Mouse (Mus musculus): ENCODE results near the gene Zfp580.
A peak's percentile ranks its signal among the peaks of the same experiment; 100 is the strongest.

Zfp580 gene

DNA sequence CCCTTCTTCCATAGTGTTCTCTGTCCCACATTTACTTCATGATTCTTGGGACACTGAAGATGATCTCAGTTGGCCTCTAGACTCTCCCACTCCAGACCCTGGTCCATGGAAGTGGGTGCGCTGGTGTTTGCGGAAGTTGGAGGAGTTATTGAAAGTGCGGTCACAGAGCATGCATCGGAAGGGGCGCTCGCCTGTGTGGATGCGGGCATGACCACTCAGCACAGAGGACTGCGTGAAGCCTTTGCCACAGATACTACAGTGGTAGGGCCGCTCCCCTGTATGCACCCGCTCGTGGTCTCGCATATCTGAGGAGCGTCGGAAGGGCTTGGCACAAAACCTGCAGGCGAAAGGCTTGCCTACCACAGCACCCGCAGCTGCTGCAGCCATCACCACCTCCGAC, 15.7 kb upstream of the Zfp580 start:
- DNase-seq (ENCODE audit: low read depth, low spot score) = no peak

DNA sequence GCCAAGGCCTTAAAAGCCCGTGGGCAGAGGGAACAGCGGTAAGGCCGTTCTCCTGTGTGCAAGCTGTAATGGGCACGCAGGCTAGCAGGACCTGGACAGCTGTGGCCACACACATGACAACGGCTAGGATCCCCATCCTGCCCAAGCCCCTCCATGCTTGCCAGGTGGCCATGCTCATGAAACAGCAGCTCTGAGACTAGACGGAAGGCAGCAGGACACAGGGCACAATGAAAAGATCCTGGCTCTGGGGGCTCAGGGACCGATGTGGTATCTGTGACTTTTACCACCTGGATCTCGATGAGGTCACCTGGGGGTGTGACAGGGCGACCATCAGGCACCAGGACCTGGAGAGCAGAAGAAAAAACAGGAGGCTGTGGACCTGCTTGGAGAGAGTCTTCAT, 15.2 kb upstream of the Zfp580 start:
- no peak for DNase-seq (ENCODE audit: low read depth, low spot score)

DNA sequence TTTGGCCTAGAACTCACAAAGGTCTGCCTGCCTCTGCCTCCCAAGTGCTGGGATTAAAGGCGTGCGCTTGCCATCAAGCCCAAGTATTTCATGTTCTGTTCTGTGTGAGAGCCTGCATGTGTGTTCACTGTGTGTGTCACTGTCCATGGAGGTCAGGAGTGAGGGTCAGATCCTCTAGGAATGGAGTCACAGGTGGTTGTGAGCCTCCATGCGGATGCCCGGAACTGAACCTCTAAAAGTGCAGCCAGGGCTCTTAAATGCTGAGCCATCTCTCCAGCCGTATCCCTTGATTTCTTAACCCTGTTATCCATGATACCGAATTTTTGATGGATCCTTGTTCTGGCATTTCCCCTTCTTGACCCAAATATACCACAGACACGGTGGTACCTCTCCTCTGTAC, 14.3 kb upstream of the Zfp580 start:
- no peak for DNase-seq (ENCODE audit: low read depth, low spot score)

DNA sequence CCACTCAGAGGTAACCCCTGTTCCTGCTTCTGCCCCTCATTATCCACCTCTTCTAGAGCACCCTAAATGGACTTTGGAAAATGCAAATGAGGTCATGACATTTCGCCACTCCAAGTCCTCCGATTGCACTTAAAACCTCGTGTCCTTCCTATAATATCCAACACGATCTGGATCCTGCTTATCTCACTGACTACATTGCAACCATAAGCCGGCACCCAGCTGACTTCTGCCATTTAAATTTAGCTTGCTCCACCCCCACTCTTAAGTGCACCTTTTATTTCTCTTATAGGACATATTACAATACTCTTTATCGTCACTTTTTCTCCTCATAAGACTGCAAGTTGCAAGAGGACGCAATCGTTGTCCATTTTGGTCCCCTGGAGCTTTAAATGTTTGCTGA, 13.9 kb upstream of the Zfp580 start:
- no peak for DNase-seq (ENCODE audit: low read depth, low spot score)

DNA sequence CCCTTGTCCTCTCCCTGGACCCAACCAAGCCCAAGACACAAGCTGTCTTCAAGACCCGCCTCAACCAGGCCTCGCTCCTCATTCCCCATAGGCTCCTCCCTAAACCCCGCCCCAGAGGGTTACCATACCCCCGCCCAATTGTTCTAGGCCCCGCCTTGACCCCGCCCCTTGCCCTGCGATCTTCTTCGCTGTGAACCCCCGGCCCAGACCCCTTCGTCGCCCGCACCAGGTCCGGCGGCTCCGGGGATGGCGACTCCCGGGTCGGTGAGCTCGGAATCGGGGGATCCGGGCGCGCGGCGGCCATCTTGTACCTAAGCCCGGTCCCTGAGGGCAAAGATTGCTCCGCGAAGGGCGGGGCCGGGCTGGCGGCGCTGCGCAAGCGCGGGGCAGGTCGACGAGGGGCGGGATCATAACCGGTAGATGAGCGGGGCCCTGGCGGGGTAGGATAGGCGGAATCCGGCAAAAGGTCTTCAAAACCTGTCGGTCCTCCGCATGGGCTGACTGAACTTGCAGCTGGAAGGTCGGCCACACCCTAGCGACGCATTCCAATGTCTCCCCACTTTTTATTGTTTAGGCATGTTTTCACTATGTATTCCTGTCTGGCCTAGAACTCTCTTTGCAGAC, 13.1 kb upstream of the Zfp580 start, which contains the start of gene Zfp784:
Zfp784 (minus strand) TSS at position 338 of the 624 bp plus-strand sequence.
- DNase-seq (ENCODE audit: low read depth, low spot score) = peak; percentile 80

DNA sequence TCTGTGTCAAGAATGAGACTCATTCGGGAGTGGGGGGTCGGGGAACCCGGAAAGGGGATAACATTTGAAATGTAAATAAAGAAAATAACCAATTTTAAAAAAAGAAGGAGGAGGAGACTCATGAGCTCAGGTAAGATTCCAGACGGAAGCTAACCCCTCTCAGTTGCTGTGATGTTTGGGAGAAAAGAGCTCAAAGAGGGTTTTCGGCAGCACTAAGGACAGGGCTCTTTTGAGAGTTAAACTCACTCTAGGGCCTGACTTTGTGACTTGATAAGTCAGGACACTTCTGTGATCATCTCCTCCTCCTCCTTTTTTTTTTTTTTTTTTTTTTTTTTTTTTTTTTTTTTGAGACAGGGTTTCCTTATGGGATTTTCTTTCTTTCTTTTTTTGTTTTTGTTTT, 12.4 kb upstream of the Zfp580 start:
- DNase-seq (ENCODE audit: low read depth, low spot score) = no peak

DNA sequence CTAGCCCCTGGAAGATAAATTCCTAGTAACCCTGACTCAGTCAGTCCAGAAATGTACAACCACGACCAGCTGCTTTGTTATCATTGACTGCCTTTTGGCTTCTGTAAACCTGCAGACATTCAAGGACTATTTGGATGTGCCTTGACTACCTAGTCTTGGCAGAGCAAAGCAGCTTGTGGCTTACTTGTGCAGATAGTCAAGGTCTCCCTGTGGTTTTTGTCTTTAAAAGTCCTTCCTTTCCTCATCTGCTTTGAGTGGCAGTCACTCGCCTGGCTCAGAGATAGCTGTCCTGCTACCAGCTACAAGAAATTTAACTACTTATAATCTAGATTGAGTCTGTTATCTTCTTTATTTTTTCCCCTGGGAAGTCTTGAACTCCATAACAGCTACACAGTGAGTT, 6.4 kb upstream of the Zfp580 start:
- no peak for DNase-seq (ENCODE audit: low read depth, low spot score)

DNA sequence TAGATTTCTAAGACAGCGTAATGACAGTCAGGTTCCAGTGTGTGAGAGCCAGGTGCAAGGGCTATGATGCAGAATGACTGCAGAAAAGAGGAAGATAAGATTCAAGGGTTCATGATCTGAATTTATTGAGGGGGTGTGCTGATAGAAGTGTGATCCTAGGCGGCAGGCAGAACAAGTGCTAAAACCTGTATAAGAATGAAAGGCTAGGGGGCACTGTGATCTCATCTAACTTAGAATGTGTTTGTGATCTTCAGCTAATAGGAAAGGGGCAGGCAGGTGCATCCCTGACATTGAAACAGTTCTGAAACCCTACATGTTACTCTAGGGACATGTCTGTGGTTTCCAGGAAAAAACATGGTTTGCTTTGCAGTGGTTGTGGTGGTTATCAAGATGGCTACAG, 5.2 kb upstream of the Zfp580 start:
- DNase-seq (ENCODE audit: low read depth, low spot score) = no peak

DNA sequence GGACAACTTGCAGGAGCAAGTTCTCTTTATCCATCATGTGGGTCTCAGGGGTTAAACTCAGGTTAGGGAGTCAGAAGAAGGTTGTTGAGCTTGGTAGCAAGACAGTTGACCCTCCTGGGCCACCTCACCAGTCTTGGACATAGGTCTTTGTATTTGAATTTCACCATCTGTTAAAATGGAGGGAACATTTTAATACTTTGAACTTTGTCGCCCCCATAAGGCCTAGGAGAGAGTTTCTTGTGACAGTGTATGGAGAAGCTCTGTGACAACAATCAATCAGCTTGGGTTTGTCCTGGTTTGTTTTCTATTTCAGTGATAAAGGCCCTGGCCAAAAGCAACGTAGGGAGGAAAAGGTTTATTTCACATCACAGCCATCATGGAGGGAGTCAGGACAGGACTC, 4.0 kb upstream of the Zfp580 start:
- DNase-seq (ENCODE audit: low read depth, low spot score) = no peak

DNA sequence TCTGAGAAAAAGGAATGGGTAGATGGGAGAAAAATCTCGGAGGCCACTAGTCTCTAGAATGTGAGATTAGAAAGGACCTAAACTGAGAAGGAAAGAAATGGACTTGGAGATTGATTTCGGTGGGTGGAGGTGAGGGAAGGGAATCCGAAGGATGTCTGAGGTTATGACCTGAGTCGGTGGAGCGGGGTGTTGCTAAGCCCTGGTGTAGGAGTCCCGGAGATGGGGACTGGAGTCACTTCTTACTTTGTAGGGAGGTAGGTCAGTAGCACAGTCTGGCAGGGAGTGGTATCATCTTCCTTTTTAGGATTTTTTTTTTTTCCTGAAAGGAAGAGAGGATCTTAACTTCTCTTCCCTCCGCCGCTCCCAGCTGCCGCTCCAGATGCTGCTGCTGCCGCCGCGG, 1.1 kb downstream of the Zfp580 start:
- DNase-seq (ENCODE audit: low read depth, low spot score) = no peak

DNA sequence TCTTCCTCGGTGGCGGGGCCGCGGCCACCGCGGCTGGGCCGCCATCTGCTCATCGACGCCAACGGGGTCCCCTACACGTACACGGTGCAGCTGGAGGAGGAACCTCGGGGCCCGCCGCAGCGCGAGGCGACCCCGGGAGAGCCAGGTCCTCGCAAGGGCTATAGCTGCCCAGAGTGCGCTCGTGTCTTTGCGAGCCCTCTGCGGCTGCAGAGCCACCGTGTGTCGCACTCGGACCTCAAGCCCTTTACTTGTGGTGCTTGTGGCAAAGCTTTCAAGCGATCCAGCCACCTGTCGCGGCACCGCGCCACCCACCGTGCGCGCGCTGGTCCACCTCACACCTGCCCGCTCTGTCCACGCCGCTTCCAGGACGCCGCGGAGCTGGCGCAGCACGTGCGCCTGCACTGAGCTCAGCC, 1.6 kb downstream of the Zfp580 start:
- DNase-seq (ENCODE audit: low read depth, low spot score) = no peak

DNA sequence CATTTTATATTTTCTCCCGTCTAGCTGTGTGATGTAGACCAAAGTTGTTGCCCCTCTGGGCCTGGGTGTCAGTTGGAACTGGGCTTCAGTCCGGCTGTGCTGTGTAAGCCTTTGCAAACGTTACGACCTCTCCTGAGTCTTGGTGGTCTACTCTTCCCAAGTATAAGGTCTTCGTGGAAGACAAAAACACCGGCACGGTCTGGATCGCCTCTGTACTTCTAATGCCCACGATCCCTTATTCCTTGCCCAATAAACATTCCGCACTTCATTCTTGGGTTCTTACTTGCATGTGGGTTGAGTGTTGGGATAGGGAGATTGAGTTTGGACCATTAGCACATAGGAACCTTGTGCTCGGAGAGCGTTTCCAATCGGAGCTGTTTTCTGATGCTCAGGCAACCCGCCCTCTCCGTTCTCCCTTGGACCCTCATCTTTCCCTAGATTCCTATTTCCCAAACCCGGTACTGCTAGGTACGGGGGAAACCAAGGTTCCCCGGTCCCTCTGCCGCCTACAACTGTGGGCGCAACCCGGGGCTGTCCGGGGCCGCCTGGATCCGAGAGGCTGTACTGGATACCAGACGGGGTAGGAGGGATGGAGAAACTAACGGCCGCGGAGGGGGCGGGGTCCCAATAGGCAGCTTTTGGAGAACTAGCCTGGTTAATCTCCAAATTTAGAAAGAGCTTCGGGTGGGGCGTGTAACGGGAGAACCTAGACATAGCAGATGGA, 2.3 kb downstream of the Zfp580 start:
- DNase-seq (ENCODE audit: low read depth, low spot score) = no peak

DNA sequence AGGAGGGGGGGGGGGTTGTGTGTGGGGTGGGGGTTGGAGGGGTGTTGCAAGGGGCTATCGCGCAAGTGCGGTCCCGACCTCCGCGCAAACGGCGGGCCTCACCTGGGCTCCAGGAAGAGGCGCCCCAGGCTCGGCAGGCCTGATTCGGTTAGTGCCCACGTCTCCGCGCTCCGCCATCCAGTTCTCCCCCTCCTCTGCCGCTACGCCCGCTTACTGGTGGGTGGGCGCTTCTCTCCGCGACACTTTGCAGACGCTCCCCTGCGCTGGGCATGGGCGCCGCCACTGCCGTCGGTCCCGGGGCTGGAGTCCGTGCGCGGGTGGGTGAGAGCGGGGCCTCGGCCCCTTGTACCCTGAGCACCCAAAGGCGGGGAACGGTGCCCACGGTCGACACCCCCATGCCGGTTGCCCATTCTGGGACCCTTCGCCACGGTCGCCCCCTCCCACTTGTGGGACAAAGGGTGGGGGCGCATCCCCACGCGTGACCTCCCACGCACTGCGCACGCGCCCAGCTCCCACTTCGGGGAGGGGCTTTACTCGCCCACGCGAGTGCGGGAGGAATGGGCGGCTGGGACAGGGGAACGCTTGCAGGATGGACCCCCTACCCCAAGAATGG, 5.4 kb downstream of the Zfp580 start:
- DNase-seq (ENCODE audit: low read depth, low spot score) = no peak

DNA sequence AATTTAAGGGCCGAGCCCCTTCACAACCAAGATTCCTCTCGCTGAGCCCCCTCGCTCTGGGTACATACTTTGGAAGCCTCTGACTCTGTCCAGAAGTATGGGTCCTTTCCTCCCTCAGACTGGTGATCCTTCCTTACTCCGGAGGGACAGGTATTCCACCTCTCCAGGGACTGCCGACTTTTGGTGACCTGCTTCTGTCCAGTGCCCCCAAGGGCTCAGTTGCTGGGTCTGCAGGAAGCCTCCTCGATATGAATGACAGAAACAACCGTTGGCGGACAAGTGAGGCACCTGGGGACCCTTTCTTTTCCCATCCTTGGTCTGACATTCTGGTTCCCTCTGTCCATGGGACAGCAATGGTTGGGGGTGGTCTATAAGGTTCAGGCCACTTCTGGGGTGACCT, 6.0 kb downstream of the Zfp580 start:
- no peak for DNase-seq (ENCODE audit: low read depth, low spot score)

DNA sequence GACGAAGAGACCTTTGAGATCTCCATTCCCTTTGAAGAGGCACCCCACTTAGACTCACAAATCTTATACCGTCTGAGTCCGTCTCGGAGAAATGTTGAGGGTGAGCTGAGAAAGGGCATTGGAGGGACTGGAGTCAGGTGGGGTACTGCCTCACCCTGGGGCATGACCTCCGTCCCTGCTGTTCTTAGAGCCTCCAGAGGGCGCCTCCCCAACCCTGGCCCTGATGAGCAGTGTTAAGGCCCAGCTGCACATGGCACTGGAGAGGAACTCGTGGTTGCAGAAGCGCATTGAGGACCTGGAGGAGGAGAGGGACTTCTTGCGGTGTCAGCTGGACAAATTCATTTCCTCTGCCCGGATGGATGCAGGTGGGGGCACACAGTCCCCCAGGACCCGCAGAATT, 6.5 kb downstream of the Zfp580 start:
- no peak for DNase-seq (ENCODE audit: low read depth, low spot score)

DNA sequence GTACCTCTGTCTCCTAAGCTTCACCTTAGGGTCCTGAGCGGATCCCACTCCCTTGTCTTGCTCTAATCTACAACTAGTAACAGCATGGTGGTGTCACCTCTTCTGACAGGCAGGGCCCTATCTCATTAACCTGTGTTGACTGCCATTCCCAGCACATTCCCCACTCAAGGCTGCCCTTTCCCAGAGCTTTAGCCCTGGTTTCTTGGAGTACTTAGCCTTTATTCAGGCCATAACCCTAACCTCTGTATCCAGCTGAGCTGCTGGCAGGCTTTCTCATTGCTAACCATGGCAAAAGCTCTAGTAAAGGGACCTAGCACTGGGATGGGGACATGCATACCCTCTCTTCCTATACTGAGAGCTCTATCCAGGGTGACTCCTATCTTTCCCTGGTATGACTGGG, 7.3 kb downstream of the Zfp580 start:
- no peak for DNase-seq (ENCODE audit: low read depth, low spot score)

DNA sequence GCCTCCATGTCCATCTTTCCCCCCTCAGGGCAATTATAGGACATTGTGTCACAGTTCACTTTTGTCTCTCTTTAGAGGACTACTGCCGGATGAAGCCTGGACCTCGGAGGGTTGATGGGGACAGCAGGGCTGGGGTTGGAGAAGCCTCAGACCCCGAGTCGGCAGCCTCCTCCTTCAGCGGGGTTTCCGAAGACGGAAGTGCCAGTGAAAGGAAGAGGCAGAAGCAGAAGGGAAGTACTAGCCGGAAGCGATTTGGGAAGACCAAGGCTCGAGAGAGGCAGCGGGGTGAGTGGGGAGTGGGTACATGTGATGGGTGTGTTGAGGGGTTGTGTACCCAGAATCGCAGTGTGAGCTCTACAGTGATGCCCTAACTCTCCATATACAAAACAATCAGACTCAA, 8.1 kb downstream of the Zfp580 start:
- DNase-seq (ENCODE audit: low read depth, low spot score) = no peak

DNA sequence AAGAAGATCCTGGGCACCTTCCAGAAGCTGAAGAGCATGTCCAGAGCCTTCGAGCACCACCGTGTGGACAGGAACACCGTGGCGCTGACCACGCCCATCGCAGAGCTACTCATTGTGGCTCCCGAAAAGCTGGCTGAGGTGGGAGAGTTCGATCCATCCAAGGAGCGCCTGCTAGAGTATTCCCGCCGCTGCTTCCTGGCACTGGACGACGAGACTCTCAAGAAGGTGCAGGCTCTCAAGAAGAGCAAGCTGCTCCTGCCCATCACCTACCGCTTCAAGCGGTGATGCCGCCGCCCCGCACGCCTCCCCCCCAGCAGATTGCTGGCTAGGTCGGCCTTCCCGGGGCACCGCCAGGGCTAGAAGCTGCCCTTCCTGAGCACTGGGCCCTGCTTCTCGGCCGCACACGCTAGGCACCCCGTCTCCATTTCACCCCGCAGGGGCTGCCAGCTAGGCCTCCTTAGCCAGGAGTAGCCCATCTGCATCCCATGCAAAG, 8.9 kb downstream of the Zfp580 start:
- DNase-seq (ENCODE audit: low read depth, low spot score) = no peak

DNA sequence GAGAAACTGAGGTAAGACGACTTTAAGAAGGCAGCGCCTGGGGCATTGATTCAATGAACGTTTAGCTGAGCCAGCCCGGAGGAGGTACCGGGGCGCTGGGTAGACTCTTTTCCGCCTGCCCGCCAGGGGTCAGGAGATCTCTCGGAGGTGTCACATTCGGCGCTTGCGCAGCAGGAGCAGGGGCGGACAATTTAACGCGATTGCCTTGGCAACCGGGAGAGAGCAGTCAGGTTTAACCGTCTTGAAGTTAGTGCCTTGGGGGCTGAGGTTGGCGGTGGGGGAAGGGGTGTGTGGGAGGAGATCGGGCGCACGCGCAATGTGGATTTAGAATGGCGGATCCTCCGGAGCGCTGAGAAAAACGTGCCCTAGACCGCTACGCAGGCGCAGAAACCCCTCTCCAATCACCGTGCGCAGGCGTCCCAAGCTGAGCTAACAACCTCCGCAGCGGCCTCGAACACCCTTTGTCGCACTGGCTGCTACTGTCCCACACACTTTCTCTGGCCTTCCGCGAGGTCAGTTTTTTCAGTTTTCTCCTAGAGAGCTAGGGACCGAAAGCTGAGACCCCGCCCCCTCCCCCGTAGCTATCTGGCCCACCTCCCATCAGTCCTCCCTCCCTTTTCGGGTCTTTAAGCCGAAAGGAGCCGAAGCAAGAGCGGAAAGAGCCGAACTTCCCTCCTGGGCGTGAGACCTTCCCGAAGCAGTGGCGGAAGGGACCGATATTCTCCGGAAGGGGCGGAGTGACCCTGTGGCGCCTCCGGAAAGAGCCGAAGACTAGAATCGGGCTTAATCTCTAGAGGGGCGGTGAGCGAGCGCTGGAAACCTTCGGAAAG, 9.8 kb downstream of the Zfp580 start:
- DNase-seq (ENCODE audit: low read depth, low spot score) = peak; percentile 91

DNA sequence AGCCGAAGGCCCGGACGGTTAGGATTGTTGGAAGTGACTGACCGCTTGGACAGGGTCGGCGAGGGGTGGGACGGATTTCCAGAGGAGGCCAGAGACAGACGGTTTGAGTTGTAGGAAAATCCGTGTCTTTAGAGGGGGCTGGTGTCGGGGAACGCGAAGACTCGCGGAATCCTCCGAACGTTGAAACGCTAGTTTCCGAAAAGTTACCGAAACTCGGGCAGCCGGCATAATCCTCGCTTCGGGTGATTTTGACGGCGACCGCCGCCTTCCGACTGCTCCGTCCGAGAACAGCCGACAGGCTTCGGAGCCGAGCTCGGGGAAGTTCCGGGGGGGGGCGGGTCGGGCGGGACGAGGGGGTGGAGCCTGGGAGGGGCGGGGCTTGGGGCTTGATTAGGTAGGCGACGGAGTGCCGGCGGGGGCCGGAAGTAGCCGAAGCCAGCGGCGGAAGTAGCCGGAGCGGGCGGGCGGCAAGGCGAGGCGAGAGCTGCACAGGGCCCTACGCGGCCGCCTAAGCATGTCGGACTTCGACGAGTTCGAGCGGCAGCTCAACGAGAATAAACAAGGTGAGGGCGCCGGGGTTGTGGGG, 10.5 kb downstream of the Zfp580 start, which contains the start of gene U2af2:
U2af2 (plus strand) TSS at position 370 of the 586 bp plus-strand sequence.
- DNase-seq (ENCODE audit: low read depth, low spot score) = no peak

DNA sequence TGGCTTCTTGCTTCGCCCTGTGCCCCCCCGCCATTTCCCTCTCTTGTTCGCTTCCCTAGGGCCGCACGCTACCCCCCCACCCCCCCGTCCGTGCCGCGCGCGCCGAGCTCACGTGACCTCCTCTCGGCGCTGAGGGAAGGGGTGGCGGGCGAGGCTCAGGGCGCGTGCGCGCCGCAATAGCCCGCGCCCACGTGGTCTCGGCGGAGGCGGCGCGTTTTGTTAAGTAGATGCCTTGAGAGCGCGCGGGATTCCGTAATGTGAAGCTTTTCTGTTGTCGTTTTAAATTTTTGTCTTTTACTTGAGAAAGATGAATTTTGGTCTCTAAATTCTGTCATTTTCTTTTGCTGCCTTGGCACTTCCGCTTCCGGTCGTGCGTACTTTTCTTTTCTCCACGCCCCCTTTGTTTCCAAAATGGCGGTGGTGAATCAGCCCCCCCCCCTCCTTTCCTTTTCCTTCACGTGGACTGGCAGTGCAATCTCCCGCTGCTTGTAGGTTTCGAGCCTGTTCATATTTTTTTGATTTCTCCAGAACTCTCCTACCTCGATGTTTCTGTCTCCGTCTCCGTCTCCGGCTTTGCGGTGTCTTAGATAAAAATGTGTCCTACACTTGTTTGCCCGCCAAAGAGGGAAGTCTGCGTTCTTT, 11.1 kb downstream of the Zfp580 start:
- no peak for DNase-seq (ENCODE audit: low read depth, low spot score)
